Mouse (Mus musculus) natural killer cell, adult 2 months (primary cell): ENCODE measurements around the gene Fam205a2.
"Not testable (repeated sequence)": the region's sequence is repeated elsewhere in the genome, so short reads cannot be mapped to it uniquely, and the experiment has no call there.

Experiments used
- DNase-seq, 2 experiments: peaks; one replicate each; pipeline ENCODE4 v3.0.0; 2022; ENCODE audit warnings: low spot score in 2 of 2

Fam205a2 gene

GRCm38 (mm10) chr4:42528075-42528474, at the start of gene Fam205a2:
TSS of gene Fam205a2 (minus strand) at chr4:42528175.
- not testable (repeated sequence) for DNase-seq
